Mouse (Mus musculus) thymus, adult 2 months (tissue): Measurements from ENCODE around the gene Rbm43.
A peak's percentile ranks its signal among the peaks of the same experiment; 100 is the strongest.

ENCODE experiments used
- CTCF ChIP-seq: fragments of 200-500 bp; IDR thresholded peaks from 2 replicates; pipeline ENCODE4 v1.5.1; 2012; ENCODE audit warnings: mild to moderate bottlenecking, control low read depth, low read length, moderate library complexity, borderline replicate concordance; ENCODE audit not compliant: control insufficient read depth, poor library complexity, insufficient read depth; ENCODE audit errors: extremely low read depth
- POLR2A ChIP-seq: fragments of 200-500 bp; IDR thresholded peaks from 2 replicates; pipeline ENCODE4 v1.6.1; 2012; ENCODE audit warnings: mild to moderate bottlenecking, low read length, control low read depth, moderate library complexity; ENCODE audit not compliant: control insufficient read depth, poor library complexity, insufficient read depth; ENCODE audit errors: extremely low read depth

- TF ChIP-seq POLR2A (peak; percentile 53; the same call in 1 of the 2 replicates), CTCF (peak; percentile 59; the same call in 1 of the 2 replicates)
Measured at GRCm38 (mm10) chr2:51934574-51935334, at the start of gene Rbm43.
